ENCODE assay signal across 9 mouse cellular contexts in genomic region chr3:105642186-105642585, GRCm38 (mm10). TPM values are rescaled to one million over a fixed set of nuclear protein-coding genes. Genes with fewer than 3 reads are reported as not detected.
DNase-seq lines count a peak whose midpoint lies in the region; ATAC-seq and TF ChIP-seq lines count a peak whose summit lies in the region.
"Had no signal": no experiment of that assay in that cellular context is flagged by ENCODE, and none has a peak within 500 bp of the region (broad histone marks: within the 10 kb centered on the region; RNA-seq: fewer than 3 reads in every experiment).

No protein-coding gene starts in this region.

- H3K27ac ChIP-seq in gastrocnemius, adult 2 months, result no peak overlapping the region
- no peak overlapping the region for H3K27ac ChIP-seq in neural tube, embryonic 11.5 days (ENCODE audit: low read depth, low read length)
- H3K27ac ChIP-seq: limb, embryonic 15.5 days had no signal

- H3K4me2 ChIP-seq in neural tube, embryonic 11.5 days (ENCODE audit: low read depth), result no peak overlapping the region
- H3K4me2 ChIP-seq: limb, embryonic 15.5 days had no signal

- no peaks in the 10 kb centered on the region for H3K36me3 ChIP-seq in neural tube, embryonic 11.5 days (ENCODE audit: control insufficient read depth, insufficient read depth, low read length)
- H3K36me3 ChIP-seq: limb, embryonic 15.5 days had no signal

- H3K9ac ChIP-seq in neural tube, embryonic 11.5 days (ENCODE audit: low read length), result no peak overlapping the region
- H3K9ac ChIP-seq: limb, embryonic 15.5 days had no signal

- no peak overlapping the region for H3K4me3 ChIP-seq in gastrocnemius, adult 2 months
- H3K4me3 ChIP-seq in neural tube, embryonic 11.5 days (ENCODE audit: low read depth, low read length), result no peak overlapping the region
- H3K4me3 ChIP-seq: limb, embryonic 15.5 days had no signal

- no peaks in the 10 kb centered on the region for H3K9me3 ChIP-seq in neural tube, embryonic 11.5 days (ENCODE audit: control insufficient read depth, low read length)
- H3K9me3 ChIP-seq: limb, embryonic 15.5 days had no signal

- intact Hi-C loops in gastrocnemius, adult 2 months (cut with DNase I), result no loop called here
- intact Hi-C loops in gastrocnemius, postnatal 14 days (cut with DNase I; ENCODE audit: low total_unique reads), result no loop called here

- WGBS in neural tube, embryonic 11.5 days, result 67% methylated on average over 1 of the region's 1 CpGs

- TF ChIP-seq CTCF in gastrocnemius, adult 2 months (IDR thresholded peaks at IDR 0.05), result peak; percentile 47

- H3K27me3 ChIP-seq in neural tube, embryonic 11.5 days (ENCODE audit: control insufficient read depth, insufficient read depth, low read length), result no peaks in the 10 kb centered on the region
- H3K27me3 ChIP-seq: limb, embryonic 15.5 days had no signal

- peak; percentile 47 for DNase-seq in gastrocnemius, adult 2 months
- DNase-seq in gastrocnemius, postnatal 14 days, result no peak
- DNase-seq in neural tube, embryonic 11.5 days (ENCODE audit: low spot score), result no peak
- DNase-seq in neural tube, embryonic 10.5 days (ENCODE audit: extremely low spot score, low spot score), result no peak
- DNase-seq in cerebellum, adult 9-11 months, result peak; percentile 70
- peak; percentile 51 to 60 for DNase-seq in kidney, postnatal 25 days
- DNase-seq in embryo, embryonic 11 days, result no peak
- no peak for DNase-seq in urinary bladder, postnatal 25 days (ENCODE audit: low spot score)

- 0 out of 2 replicates have a peak, but pooled peaks have one; percentile 50 for ATAC-seq in neural tube, embryonic 11.5 days (ENCODE audit: insufficient read depth, low FRiP score, low TSS enrichment)

- no peaks in the 10 kb centered on the region for H3K4me1 ChIP-seq in neural tube, embryonic 11.5 days (ENCODE audit: control insufficient read depth, insufficient read depth, low read length)

RNA-seq across cellular contexts. Expression of gene Ddx20, which starts 45.2 kb away (rescaled TPM):
- total RNA-seq in gastrocnemius, adult 2 months (2021), result 10 to 100 TPM; 10.7 to 10.9 TPM
- 1 to 10 TPM; 6.7 to 7.6 TPM for total RNA-seq in gastrocnemius, postnatal 14 days (2021)
- polyA plus RNA-seq in neural tube, embryonic 11.5 days (2014; fragmentation: Nextera tagmentation; extraction: Ambion mirVana), result 43.3 and 45.9 TPM in 2 replicates

Comparison
In these comparisons a context has a peak if more than half of its experiments do, and no peak if none do; other contexts are left out.
1. DNase-seq: peak in gastrocnemius, adult 2 months (single experiment), cerebellum, adult 9-11 months (single experiment) and kidney, postnatal 25 days (2 of 2); none in gastrocnemius, postnatal 14 days (single experiment), neural tube, embryonic 11.5 days (single experiment), neural tube, embryonic 10.5 days (single experiment), embryo, embryonic 11 days (single experiment) and urinary bladder, postnatal 25 days (single experiment).